Mouse (Mus musculus) thymus, adult 2 months (tissue): ENCODE results near the gene Xrcc4.

Source experiments
- CTCF ChIP-seq: fragments of 200-500 bp; IDR thresholded peaks from 2 replicates; pipeline ENCODE4 v1.5.1; 2012; ENCODE audit warnings: mild to moderate bottlenecking, control low read depth, low read length, moderate library complexity, borderline replicate concordance; ENCODE audit not compliant: control insufficient read depth, poor library complexity, insufficient read depth; ENCODE audit errors: extremely low read depth
- POLR2A ChIP-seq: fragments of 200-500 bp; IDR thresholded peaks from 2 replicates; pipeline ENCODE4 v1.6.1; 2012; ENCODE audit warnings: mild to moderate bottlenecking, low read length, control low read depth, moderate library complexity; ENCODE audit not compliant: control insufficient read depth, poor library complexity, insufficient read depth; ENCODE audit errors: extremely low read depth

- TF ChIP-seq CTCF (no peak), POLR2A (no peak)
Measured at GRCm38 (mm10) chr13:90032523-90032922, 56.9 kb downstream of the Xrcc4 start.
